Mouse (Mus musculus) G1E (cell line): Measurements from ENCODE around the gene Gm19426. TPM values are rescaled to one million over a fixed set of nuclear protein-coding genes. Genes with fewer than 3 reads are reported as not detected.

Source experiments
- ATAC-seq: 2 replicates; pipeline ENCODE4 v1.8.0; 2016; ENCODE audit warnings: mild to moderate bottlenecking; ENCODE audit not compliant: insufficient number of reproducible peaks, poor library complexity, low FRiP score, severe bottlenecking; ENCODE audit errors: extremely low read depth
- DNase-seq: peaks from one replicate; pipeline ENCODE4 v3.0.0; 2012; ENCODE audit warnings: low spot score
- H3K27me3 ChIP-seq: 2 replicates; pipeline ENCODE4 v1.6.1; 2012; ENCODE audit warnings: mild to moderate bottlenecking, low read length, inconsistent platforms; ENCODE audit not compliant: insufficient read depth
- H3K36me3 ChIP-seq: replicated peaks from 2 replicates; pipeline ENCODE3; 2012; ENCODE audit warnings: mild to moderate bottlenecking, inconsistent platforms
- H3K4me1 ChIP-seq: 2 replicates; pipeline ENCODE4 v1.6.1; 2012; ENCODE audit warnings: low read depth, low read length, inconsistent platforms, mixed read lengths; ENCODE audit not compliant: insufficient read depth
- H3K4me3 ChIP-seq: 2 replicates; pipeline ENCODE4 v1.5.1; 2012; ENCODE audit warnings: low read depth, mild to moderate bottlenecking, inconsistent platforms, low read length, moderate library complexity, mixed read lengths
- H3K9me3 ChIP-seq: replicated peaks from 2 replicates; pipeline ENCODE4 v1.6.1; 2012; ENCODE audit warnings: inconsistent platforms
- CTCF ChIP-seq: IDR thresholded peaks from 2 replicates; pipeline ENCODE4 v1.5.1; 2012; ENCODE audit warnings: low read depth, low read length, inconsistent platforms, mixed read lengths
- GATA1 ChIP-seq: IDR thresholded peaks from 2 replicates; pipeline ENCODE4 v1.6.1; 2012; ENCODE audit warnings: borderline replicate concordance, low read length, inconsistent platforms, mixed read lengths
- GATA2 ChIP-seq: IDR thresholded peaks from 2 replicates; pipeline ENCODE4 v1.6.1; 2012; ENCODE audit warnings: low read depth, low read length, inconsistent platforms, borderline replicate concordance
- POLR2AphosphoS5 ChIP-seq: IDR thresholded peaks from 2 replicates; pipeline ENCODE4 v1.6.1; 2012; ENCODE audit warnings: low read depth, low read length, inconsistent platforms; ENCODE audit not compliant: insufficient replicate concordance
- TAL1 ChIP-seq: conservative IDR thresholded peaks from 2 replicates; pipeline ENCODE4 v1.6.1; 2012; ENCODE audit warnings: low read depth, low read length, inconsistent platforms, mixed read lengths
- polyA plus RNA-seq: library from polyadenylated mRNA; stranded (reverse); fragments of >175 nt; gene quantifications from 2 replicates; pipeline ENCODE4 v1.2.3, GENCODE M21; 2012
- total RNA-seq, 2 experiments: library from RNA; stranded (forward) in 1 of 2; stranded (reverse) in 1 of 2; fragments of 200-1000 nt in 1 of 2; fragments of >200 nt in 1 of 2; fragmentation: Nextera tagmentation in 1 of 2; gene quantifications; 2 replicates each; pipeline ENCODE4 v1.2.3; 2014 to 2017

Gm19426 gene
- total and polyA plus RNA-seq, 3 experiments, result not detected

- Histone ChIP-seq H3K4me3 (peak overlapping the region; percentile 90; the same call in 1 of the 2 replicates), H3K9me3 (no peaks in the 10 kb centered on the region), H3K4me1 (peaks cover 39% of the 10 kb centered on the region), H3K36me3 (peaks cover 16% of the 10 kb centered on the region), H3K27me3 (no peaks in the 10 kb centered on the region)
- no peak for DNase-seq
- no peak for ATAC-seq
- TF ChIP-seq POLR2AphosphoS5, result no peak
- TF ChIP-seq GATA2, result no peak
These were observed 26.8 kb downstream of the Gm19426 start for GRCm38 (mm10) chr2:84716423-84717355.

- Histone ChIP-seq H3K9me3 (no peaks in the 10 kb centered on the region), H3K4me3 (peak overlapping the region; percentile 90), H3K27me3 (no peaks in the 10 kb centered on the region), H3K4me1 (peaks cover 30% of the 10 kb centered on the region), H3K36me3 (peaks cover 12% of the 10 kb centered on the region)
- ATAC-seq, result peak; percentile 94
- no peak for TF ChIP-seq GATA2
- TF ChIP-seq GATA1, result no peak
- TF ChIP-seq TAL1, result no peak
- TF ChIP-seq CTCF, result no peak
- no peak for TF ChIP-seq POLR2AphosphoS5
- DNase-seq, result peak; percentile 84
These were observed 27.7 kb downstream of the Gm19426 start for GRCm38 (mm10) chr2:84715562-84716361.

- H3K4me1 ChIP-seq, result peaks cover 33% of the 10 kb centered on the region
- H3K4me3 ChIP-seq, result peak within 1 kb of the TSS; percentile 90
- TF ChIP-seq CTCF (no peak), GATA2 (no peak), GATA1 (no peak), POLR2AphosphoS5 (no peak), TAL1 (no peak)
- H3K27me3 ChIP-seq, result no peaks in the 10 kb centered on the region
- DNase-seq, result peak; percentile 96
- peaks cover 20% of the 10 kb centered on the region for H3K36me3 ChIP-seq
- H3K9me3 ChIP-seq, result no peaks in the 10 kb centered on the region
- ATAC-seq, result peak; percentile 66
These were observed 28.5 kb downstream of the Gm19426 start, which contains the start of gene Zdhhc5 for GRCm38 (mm10) chr2:84714811-84715561. Gene Zdhhc5, minus strand, starts transcription at chr2:84715180.

DNA sequence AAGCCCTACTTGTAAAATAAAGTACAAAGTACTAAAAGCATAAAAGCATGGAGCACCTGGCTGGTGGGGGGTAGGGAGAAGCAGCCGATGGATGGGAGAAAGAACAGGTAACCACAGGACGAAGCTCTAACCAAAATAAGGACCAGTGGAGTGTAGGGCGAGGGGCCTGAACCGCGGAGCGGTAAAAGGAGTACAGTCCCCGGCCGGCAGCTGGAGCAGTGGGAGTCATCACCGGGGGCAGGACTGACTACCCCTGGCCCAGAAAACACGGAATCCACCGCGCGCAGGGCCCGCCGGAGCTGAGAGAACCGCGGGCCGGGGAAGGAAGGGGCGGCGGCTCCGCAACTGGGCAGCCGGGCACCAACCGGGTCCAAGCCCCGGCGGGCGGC, 29.0 kb downstream of the Gm19426 start:
- peaks cover 36% of the 10 kb centered on the region for H3K4me1 ChIP-seq
- H3K4me3 ChIP-seq, result peak overlapping the region; percentile 90
- H3K36me3 ChIP-seq, result peaks cover 26% of the 10 kb centered on the region
- DNase-seq (no peak), ATAC-seq (no peak)
- H3K27me3 ChIP-seq, result no peaks in the 10 kb centered on the region
- TF ChIP-seq TAL1, result no peak
- no peak for TF ChIP-seq GATA1
- no peak for TF ChIP-seq CTCF
- TF ChIP-seq POLR2AphosphoS5, result no peak
- TF ChIP-seq GATA2, result no peak
- no peaks in the 10 kb centered on the region for H3K9me3 ChIP-seq

DNA sequence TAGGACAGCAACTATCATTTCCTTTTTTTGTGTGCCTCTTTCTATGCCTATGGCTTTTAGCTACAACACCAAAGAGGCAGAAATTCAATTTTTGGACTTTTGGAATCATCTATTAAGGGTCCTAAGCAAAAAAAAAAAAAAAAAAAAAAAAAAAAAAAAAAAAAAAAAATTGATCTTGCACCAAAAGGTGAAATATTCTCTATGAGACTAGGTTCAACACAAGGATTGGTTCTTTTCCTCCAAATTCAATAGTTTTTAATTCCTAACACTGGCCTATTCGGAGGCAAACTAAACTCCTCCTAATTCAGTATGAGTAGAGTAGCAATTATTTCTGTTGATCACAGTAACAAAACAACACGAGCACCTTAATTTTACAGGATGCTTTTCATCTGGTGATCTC, 31.6 kb downstream of the Gm19426 start:
- Histone ChIP-seq H3K4me3 (no peak overlapping the region), H3K27me3 (no peaks in the 10 kb centered on the region), H3K36me3 (peaks cover 51% of the 10 kb centered on the region), H3K4me1 (peaks cover 29% of the 10 kb centered on the region), H3K9me3 (no peaks in the 10 kb centered on the region)
- TF ChIP-seq POLR2AphosphoS5 (no peak), GATA2 (no peak), TAL1 (no peak), CTCF (no peak), GATA1 (no peak)
- ATAC-seq (no peak), DNase-seq (no peak)
